Mouse (Mus musculus) left cerebral cortex, adult 18-20 months (tissue): ENCODE results near the gene Sbp. TPM values are rescaled to one million over a fixed set of nuclear protein-coding genes. Genes with fewer than 3 reads are reported as not detected.
"Not testable (repeated sequence)": the region's sequence is repeated elsewhere in the genome, so short reads cannot be mapped to it uniquely, and the experiment has no call there.

ENCODE experiments used
- DNase-seq, 2 experiments: peaks; one replicate each; pipeline ENCODE4 v3.0.0; 2021 to 2022; ENCODE audit warnings: low spot score in 2 of 2, mixed read lengths in 1 of 2
- long read RNA-seq, 2 experiments: library from polyadenylated mRNA; stranded (forward); transcript quantifications; one replicate each; pipeline ENCODE4 v2.0.0; 2021
- total RNA-seq, 2 experiments: library from RNA; stranded (reverse); gene quantifications; 2 replicates each; pipeline ENCODE4 v1.2.3; 2021

The Sbp gene
- total RNA-seq = not detected
- long read RNA-seq, experiment 1 = 0 reads
- long read RNA-seq, experiment 2 = 0 reads

DNA sequence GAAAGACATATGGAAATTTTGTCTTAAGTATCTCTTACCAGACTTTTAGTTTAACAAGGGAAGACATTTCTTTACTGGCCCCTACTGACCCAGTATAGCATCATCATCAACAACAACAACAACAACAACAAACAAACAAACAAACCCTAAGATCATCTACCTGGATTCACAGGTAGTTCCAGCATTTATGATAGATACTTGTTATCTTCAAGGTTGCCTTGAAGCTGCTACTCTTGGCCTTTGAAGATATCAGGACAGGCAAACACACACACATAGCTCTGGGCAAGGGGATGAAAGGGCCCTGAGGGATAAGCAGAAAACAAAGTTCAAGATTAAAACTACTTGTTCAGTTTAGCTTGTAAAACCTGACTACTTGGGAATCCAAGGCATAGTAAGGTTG, at the start of gene Sbp:
TSS of gene Sbp (plus strand) at position 301 of the 400 bp plus-strand sequence.
- no peak for DNase-seq

DNA sequence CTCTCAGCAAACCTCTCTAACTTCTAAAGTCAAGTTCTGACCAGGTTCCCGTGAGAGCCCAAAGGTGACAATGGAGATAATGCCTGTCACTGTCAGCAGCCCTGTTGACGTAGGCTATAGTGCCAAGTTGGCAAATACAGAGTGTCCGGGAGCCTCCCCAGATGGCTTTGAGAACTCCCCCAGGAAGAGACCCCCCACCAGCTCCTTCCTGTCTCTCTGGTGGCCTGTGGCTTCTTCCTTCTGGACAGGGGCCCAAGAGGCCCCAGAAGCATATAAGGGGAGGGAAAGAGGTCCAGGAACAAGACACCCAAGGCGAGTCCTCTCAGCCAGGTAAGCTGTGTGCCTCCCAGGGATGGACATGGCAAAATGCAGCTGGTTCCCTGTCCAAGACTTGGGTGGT, 24.3 kb upstream of the Sbp start, which contains the start of gene Dcpp3:
TSS of gene Dcpp3 (plus strand) at position 301 of the 400 bp plus-strand sequence.
- DNase-seq = not testable (repeated sequence)

DNA sequence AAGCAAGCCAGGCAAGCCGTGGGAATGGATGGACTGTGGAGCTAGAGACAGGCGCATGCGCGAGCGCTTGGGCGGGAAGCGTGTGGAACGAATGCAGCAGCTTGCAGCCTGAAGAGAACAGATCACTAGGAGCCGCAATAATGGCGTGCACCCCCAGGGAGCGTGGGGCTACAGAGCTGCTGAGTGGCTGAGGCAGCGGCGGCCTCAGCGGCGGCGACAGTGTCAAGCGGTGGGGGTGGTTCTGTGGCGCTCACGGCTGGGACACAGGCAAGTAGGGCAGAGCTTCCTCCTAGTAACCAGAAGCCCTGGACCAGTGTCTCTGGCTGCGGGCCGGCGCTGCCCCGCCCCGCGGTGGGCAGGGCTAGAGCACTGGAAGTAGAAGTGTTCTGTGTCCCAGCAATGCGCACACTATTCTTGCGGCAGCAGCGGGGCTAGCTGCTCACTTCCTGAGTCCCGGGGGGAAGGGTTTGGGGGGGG, 16.9 kb upstream of the Sbp start:
- peak; percentile 80 to 90 for DNase-seq

DNA sequence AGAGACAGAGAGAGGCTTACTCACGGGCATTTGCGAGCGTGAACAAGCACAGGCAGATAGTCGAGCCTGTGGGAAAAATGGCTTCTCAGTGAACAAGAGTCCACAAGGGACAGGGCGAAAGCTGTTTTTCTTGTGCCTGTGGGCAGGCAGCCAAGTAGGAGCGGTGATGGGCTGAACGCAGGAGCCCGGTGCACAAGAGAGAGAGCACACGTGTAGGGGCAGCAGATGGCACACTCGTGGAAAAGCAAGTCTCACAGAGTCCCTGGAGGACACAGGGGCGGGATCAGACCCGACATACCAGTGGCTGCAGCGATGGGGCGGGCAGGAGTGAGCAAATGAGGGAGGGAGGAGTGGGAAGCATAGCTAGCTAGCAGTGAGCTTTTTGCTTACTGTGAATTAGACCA, 16.4 kb upstream of the Sbp start:
- DNase-seq = peak; percentile 42 to 57

DNA sequence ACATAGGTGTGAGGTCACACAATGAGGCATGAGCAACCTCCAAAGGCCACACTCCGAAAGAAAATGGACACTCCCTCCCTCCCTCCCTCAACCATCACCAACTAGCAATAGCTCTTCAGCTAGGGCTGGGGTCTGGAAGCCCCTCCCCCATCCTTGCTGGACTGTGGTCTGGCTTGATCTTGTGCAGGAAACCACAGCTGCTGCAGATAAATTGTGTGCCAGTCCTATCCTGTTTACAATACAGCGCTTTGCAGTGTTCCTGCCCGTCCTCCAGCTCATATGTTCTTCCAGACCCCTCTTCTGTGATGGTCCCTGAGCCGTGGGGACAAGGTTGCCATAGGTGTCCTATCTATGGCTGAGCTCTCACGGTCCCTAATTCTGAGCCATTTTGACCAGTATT, 10.3 kb upstream of the Sbp start:
- DNase-seq = no peak

DNA sequence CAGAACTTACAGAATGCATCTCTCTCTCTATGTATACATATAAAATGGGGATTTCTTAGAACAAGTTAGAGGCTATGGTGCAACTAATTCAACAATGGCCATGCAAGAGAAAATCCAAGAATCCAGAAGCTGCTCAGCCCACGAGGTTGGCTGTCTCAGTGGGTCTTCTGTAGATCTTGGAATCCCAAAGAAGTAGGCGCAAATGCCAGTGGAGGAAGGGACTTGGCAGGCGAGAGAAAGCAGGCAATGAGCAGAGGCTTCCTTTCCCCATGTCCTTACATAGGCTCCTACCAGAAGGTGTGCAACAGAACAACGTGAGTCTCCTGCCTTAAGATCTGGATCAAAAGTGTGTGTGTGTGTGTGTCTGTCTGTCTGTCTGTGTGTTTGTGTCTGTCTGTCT, 6.0 kb downstream of the Sbp start:
- DNase-seq = not testable (repeated sequence)

DNA sequence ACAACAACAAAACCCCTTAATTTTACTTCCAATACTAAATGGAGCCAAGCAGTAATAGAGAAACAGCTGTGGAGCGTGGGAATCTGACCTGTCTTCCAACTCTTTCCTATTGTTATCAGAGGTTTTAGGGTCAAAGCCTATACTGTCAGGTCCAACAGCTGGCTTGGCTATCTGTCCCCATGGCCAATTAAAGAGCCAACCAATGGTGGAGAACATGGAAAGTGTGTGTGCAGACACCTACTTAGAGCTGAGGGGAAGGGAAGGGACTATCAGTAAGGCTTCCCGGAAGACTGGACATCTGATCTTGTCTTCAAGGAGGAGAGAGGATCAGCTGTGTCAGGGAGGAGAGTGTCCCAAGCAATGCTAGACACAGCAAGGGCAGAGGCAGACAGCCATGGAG, 7.6 kb downstream of the Sbp start:
- DNase-seq = no peak

DNA sequence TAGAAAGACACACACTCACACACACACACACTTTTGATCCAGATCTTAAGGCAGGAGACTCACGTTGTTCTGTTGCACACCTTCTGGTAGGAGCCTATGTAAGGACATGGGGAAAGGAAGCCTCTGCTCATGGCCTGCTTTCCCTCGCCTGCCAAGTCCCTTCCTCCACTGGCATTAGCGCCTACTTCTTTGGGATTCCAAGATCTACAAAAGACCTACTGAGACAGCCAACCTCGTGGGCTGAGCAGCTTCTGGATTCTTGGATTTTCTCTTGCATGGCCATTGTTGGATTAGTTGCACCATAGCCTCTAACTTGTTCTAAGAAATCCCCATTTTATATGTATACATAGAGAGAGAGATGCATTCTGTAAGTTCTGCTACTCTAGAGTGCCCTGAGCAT, 9.4 kb downstream of the Sbp start:
- DNase-seq = not testable (repeated sequence)

DNA sequence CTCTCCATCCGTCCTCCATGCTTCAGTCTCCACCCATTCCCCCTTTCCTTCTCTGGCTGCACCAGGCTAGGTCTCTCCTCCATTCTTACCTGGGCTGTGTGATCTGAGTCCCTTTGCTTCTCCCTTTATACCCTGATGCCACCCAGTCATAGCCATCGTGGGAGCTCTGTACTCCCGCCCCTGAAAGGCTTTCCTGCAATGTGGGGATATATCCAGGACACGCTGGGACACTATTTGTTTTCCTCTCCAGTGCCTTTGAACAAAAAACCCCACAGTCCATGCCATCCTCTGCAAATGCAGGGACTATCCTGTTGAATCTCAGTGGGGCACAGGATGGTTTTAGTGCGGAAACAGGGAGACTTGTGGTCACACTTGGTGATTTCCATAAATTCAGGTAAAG, 13.7 kb downstream of the Sbp start, which contains the start of gene Sbpl:
TSS of gene Sbpl (minus strand) at position 101 of the 400 bp plus-strand sequence.
- DNase-seq = no peak

DNA sequence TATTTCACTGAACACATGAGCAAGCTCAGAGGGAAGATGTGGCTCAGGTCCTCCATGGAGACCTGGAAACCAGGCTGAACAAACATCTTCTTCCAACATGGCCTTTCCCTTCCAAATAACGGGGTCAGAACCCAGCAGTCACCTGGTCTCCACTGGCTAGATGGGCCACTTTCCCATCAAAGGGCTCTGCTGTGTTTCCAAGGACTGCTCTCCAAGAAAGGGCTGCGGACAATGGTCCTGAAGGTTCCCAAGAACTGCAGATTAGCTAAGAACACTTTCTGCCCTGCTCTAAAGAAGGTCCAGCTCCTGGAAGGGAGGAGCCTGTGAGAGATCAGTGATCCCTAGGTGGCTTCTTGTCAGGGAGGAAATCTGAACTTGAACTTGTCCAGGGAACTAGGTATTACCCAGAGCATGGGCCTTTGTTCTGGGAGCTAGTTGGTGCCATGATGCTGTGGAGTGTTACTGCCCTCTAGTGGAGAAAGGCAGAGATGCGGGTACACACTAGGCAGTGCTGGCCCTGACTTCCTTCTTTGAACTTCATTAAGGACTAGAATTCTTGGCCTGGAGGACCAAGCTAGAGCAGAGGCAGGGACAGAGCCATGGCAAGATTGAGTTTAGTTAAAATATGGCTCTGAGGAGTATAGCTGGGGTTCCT, 18.7 kb downstream of the Sbp start:
- DNase-seq = peak; percentile 78 to 81

DNA sequence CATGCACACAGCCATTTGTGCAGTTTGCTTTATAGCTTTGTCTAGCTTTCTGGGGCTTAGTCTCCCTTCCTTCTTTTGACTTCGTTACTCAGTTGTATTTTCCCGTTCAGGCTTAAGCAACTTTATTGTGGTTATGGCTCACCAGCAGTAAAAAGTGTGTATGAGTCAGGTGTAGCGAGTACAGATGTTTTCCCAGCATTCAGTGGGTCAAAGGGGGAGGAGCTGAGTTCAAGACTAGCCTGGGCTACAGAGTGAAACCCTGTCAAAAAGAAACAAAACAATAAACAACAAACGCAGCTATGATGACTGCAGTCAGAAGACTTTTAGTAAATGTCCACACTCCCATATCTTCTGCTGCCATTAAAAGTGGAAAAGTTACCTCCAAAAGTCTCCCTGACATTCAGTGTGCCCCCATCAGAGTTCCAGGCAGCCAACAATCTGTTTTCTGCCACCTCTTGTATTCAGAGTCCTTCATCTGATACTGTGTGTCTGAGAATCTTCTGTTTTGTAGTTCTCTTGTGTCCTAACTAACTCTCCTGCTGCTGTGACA, 20.2 kb downstream of the Sbp start:
- no peak for DNase-seq

DNA sequence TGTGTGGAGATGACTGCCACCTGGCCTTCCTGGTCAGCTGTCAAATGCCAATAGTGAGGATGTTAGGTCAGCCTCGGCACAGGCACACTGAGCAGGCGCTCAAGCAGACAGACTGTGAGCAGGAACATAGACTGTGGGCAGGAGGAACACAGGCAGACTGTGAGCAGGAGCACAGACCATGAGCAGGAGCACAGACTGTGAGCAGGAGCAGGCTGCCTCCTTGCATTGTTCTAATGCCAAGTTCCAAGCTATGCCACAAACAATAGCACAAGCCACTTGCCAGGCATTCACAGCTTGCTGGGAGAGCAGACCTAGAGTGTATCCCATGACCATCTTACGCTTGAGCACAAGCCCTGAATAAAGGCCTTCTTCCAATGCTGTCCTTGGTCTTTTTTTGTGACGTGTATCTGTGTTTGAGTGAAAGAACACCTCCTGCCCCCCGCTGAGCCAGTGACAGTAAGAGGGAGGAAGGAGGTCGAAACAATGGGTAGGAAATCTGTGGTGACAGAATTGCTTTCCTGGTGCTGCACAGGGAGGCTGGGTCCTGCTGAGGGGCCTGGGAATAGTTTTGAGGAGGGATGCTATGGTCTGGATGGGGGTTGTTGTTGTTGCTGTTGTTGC, 24.4 kb downstream of the Sbp start:
- DNase-seq = no peak

DNA sequence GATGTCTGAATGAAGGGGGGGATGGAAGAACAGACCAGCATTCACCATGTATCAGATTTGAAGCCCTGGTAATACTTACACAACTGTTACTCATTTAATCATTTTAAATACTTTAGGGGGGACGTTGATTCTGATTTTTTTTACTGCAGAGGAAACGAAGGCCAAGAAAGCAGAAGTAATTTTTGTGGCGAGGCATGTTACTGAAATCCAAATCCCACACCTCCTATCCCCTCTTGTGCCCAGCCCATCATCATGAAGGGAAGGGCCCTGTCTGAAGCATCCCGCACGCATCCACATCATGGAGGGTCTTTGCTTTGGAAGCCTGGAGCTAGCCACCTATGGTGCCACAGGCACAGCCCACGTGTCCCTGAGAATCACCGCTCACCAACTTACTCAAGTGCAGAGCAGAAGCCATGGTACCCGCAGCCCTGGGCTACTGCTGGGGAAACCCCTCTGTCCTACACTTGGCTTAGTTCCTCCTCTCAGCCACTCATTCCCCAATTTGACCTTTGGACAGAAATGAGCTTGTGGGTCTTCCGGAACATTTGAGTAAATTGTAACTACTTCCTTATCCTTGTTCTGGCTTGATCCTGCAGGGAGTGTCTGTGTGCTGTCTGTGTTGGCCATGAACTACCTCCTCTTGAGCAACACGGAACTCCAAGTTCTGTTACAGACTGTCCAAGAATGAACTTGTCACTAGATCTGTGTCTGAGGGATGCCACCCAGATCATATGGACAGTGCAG, 25.4 kb downstream of the Sbp start:
- no peak for DNase-seq

DNA sequence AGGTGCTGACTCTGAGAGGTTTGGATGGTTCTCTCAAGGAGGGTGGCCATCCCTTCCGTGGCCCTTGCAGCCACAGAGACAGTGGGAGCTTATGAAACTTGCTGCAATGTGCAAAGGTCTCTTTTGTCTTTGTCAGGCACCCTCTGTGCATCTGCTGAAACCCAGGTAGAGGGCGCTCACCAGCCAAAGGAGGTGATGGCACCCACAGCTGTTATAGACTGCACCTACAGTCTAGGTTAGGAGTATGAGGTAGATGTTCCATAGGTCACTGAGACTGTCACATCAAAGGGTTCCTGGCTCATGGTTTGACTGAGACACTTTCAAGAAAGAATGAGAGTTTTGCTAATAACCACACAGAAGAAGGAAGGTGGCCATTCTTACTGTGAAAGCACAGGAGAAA, 27.3 kb downstream of the Sbp start:
- DNase-seq = no peak

DNA sequence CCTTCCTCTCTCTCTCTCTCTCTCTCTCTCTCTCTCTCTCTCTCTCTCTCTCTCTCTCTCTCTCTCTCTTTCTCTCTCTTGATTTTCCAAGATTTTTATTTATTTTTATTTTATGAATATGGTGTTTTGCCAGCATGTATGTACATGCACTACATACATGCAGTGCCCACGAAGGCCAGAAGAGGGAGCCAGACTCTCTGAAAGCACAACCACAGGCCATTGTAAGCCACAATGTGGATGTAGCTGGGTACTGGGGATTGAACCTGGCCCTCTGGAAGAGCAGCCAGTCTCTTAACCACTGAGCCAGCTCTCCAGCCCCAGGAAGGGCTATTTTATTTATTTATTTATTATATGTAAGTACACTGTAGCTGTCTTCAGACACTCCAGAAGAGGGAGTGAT, 27.8 kb downstream of the Sbp start:
- DNase-seq = peak; percentile 73 to 80

DNA sequence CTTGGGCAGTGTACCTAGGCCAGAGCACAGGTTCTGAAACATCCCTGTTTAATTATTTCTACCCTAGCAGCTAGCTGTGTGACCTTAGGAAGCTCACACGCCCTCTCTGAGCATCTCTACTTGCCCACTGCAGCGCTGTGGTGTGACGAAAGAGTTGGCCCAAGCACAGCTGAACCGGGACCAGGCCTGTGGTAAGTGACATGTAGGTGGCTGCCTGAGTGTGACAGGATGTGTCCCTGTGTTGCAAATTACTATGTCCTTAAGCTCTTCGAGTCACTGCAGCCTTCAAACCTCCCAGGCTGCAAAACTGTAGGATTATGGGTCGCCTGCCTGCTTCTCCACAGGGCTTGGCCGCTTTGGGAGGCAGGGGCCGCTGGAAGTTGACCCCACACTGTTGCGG, 29.8 kb downstream of the Sbp start:
- DNase-seq = no peak

DNA sequence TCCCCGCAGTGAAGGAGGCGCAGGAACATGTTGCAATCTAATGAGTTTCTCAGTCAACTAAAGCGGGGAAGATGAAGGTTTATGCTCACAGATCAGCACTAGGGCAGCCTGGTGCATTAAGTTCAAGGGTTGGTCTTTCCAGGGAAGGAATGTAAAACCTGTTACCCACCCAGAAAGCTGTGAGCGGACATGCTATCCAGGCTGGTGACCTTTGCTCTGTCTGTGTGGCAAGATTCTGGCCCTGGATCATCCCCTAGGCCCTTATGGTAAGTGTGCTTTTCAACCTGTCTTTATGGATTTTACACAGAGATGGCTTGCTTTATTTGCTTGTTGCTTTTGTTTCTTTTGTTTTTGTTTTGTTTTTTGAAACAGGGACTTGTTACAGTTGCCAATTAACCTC, 35.2 kb downstream of the Sbp start:
- no peak for DNase-seq

DNA sequence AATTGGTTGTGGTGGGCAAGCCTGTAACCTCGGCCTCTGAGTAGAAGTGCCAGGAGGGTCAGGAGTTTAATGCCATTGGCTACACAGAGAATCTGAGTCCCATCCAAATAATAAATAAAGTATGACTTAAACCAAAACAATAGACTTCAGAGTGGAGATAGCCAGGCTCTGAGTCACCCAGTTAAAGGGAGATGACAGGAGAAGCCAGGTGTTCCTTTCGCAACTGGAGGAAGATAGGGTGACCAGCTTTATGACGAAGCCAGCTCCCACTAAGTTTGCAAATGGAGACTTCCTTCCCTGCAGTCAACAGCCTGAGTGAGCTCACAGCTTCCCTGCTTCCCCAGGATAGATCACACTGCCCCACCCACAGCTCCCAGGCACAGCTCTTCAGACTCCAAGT, 38.0 kb downstream of the Sbp start:
- DNase-seq = no peak

DNA sequence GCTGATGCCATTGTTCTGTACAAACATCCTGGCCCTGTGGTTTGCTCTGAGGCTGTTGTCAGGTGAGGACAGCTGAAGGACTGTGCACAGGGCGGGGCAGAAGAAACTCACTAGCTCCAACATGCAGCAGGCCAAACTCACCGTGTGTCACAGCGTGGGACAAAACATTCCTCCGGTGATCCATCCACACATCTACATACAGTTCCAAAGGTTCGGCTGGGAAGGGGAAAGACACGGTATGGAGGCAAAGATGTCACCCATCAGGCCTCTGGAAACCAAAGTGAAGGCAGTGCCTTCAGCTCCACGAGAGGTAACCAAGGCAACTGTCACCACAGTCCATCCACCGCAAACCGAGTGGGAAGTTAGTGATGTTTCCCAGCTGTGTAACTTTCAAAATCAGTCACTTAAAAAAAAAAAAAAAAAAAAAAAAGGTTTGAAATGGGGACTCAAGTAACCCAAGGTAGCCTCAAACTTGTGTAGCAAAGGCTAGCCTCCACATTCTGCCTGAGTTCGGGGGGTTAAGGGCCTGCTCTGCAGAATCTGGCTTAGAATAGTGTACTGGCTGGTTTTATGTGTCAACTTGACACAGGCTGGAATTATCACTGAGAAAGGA, 38.9 kb downstream of the Sbp start, which contains the start of gene Prss30:
TSS of gene Prss30 (minus strand) at position 270 of the 613 bp plus-strand sequence.
- DNase-seq = no peak

DNA sequence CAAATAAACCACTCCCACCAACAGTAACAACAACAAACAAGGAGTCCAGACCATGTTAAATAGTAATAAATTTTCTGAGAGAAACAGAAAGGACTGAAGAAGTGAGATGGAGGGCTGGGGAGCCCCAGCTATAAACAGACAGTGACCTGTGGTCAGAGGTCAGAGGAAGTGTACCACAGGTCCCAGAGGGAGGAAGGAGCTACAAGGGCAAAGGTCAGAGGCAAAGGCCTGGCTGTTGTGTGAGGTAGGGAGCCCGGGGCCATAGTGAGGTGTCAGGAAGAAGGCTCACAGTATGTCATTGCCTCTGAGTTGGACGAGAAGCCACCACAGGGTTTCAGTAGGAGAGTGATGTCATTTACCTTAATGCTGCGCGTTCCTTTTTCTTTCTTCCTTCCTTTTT, 41.4 kb downstream of the Sbp start:
- no peak for DNase-seq

DNA sequence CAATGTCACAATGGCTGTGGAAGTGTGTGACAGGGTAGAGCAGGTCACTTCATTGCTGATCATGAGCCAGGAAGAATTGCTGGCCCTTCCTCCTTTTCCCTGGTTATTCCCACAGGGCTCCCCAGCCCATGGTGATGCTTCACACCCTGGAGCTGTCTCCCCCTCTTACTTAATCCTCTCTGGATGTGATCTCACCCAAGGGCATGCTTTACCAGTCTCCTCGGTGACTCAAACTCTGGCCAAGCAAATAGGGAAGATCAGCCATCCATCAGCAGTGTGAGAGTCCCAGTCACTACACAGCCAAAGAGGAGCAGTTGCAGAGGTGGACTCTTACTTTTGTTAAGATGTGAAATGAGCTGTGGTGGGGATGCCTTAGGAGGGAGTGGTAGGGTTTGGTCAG, 43.5 kb downstream of the Sbp start:
- DNase-seq = no peak
